Mouse (Mus musculus) urinary bladder, adult 2 months (tissue): ENCODE data around the gene Thsd4. TPM values are rescaled to one million over a fixed set of nuclear protein-coding genes. Genes with fewer than 3 reads are reported as not detected.

ENCODE experiments used
- DNase-seq: peaks from one replicate; pipeline ENCODE4 v3.0.0; 2022; ENCODE audit warnings: low spot score
- polyA plus RNA-seq: library from polyadenylated mRNA; depleted of rRNA; stranded (reverse); fragments of >200 nt; gene quantifications from 2 replicates; pipeline ENCODE4 v1.2.3, GENCODE M21; 2012

Thsd4 gene
- polyA plus RNA-seq, 1 experiment, result 19.5 TPM

DNA sequence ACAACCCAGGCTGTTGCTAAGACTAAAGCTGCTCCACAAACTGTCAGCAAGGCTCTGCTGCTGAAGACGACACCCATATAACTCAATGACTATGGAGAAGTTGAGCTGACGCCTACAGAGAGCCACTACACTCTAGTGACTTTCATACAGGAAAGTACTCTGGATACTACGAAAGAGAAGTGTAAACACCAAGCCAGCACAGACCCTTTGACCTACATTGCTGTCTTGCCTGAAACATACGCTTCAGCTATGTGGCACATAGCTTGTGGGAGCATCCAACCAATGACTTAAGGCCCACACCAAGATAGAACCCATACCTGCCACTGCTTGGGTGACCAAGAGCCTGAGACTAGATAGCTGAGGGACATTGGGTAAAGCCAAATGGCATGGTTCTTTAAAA lies 141.3 kb downstream of the Thsd4 start:
- no peak for DNase-seq

DNA sequence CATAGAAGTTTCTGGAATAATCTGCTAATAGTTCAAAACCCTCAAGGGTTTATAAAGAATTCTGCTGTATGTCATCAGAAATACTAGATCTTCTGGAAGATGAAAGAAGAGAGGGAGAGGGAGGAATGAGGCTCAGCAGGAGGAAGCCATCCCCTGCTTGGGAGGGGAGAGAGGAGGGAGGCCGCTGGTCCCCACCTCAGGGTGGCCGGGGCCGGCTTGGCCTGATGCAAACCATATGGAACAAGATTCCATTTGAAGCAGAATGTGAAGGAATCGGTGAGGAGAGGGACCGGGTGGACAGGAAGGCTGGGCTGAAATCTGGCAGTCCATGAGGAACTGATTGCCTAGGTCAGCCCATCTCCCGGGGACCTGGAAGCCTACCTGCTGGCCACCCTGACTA lies 143.6 kb downstream of the Thsd4 start:
- no peak for DNase-seq

DNA sequence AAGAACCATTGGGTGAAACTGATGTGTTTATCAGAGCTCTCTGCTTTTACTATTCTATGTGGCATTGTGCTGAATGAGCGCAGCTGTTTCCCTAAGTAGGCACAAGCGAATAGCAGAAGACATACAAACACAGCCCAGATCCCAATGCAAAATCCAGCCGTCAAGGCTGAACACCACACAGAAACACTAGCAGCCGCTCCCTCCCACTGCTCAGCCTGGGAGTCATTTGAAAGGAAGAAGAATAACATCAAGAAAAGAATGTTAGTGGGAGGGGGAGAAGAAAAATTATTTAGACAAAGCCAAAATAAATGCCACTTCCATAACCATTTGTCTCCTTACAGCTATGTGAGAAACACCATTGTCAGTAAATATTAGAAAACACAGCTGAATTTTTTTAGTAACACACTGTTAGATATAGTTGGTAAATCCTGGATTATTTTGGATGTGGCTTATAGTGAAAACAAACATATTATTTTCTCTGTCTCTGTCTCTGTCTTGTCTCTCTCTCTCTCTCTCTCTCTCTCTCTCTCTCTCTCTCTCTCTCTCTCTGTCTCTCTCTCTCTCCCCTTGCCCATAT lies 148.6 kb downstream of the Thsd4 start:
- no peak for DNase-seq

DNA sequence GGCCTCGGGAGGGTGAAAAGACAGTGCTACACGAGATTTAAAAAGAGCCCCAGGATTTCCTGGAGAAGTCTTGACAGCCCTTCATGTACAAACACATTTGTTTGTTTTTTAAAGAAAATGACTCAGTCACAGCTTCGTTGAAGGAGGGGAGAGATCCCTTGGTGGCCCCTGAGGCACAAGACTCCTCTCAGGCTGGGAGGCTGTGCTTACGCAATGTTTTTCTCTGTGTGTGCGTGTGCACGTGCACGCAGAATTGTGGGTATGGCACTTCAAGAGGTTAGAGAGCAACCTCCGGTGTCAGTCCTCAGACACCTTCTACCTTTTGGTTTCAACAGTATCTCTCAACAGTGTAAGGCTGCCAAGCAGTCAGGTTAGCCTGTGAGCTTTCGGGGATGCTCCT lies 153.3 kb downstream of the Thsd4 start:
- no peak for DNase-seq

DNA sequence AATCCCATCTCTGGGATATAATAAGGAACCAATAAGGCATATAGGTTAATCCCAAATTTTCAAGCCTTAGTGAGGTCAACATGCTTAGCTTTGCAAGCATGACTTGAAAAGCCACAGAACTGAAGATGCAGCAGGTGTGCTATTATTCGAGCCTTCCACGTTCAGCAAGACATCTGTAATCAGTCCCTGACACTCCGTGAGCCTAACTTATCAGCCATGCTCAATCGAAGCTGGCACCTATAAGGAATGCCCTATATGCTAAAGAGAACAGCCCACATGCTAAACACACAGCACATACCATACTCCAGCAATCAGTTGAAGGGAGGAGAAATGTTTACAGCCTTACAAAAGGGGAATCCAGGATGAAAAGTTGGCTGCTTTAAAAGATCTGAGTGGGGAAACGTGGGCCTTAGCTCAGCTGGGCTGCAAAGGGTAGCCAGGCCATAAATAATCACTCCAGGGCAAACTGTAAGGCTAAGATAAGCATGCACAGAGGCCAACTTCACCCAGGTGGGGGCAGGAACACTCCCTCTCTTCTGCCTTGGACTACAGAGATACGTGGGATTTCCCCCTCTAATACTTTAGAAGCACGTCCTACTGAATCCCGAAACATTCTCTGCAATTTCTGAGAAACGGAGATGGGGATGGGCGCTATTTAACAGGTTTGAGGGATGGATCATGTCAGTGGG lies 154.1 kb downstream of the Thsd4 start:
- DNase-seq, result no peak

DNA sequence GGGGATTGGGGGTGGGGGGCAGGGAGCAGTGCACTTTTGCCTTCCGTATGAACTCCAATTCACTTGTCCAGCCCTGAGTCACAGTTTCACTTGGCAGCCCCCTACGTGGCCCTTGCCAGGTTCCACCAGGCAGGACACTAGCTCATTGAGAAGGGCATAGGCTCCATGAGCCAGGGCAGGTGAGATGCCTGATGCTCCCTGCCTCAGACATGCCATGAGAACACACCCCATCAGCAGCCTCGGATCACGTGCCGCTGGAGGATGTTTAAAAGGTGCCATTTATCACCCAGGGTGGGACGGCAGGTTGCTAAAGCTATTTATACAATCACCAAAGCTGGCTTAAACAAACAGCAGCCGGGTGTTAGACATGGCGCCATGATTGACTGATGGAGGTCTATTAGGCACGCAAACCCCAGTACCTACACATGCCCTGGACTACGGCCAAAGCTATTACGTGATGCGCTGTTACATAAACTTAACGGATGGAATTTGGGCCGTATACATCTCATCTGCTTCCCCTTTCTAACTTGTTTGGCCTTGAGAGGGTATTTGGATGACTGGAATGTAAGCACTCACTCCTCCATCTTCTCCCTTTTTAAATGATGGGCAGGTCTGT lies 157.6 kb downstream of the Thsd4 start:
- DNase-seq, result no peak

DNA sequence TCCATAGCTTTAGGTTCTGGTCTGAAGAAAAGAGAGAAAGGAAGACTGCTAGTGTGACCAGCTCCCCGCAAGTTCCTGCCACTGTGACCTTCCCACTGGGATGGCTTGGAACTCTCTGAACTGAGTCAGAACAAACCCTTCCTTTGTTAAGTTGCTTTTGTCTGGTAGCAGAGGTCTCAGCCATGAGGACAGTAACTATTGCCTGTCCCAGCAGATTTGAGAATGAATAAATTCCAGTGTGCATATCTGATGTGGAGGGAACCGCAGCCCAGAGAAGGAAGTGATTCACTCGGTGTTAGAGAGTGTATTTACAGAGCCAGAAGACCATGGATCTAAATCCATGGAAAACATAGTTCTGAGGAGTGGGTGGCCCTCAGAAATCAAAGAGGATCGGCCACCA lies 169.5 kb downstream of the Thsd4 start:
- no peak for DNase-seq

DNA sequence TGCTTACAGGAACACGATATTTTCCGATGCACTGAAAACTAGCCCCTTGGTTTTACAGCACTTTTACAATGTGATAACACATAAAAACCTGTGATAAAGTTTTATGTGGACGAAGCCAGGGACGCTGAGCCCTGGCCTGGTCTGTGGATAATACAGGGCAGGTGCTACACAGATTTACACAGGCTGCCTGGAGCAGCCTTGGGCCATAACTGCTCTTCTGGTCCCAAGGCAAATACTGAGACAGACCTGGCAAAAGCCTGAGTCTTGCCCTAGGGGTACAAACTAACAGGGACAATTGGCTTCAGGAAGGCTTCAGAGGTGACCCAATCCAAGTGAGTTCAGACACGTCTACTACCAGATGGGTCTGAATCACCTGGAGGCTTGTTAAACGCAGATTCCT lies 170.7 kb downstream of the Thsd4 start:
- no peak for DNase-seq

DNA sequence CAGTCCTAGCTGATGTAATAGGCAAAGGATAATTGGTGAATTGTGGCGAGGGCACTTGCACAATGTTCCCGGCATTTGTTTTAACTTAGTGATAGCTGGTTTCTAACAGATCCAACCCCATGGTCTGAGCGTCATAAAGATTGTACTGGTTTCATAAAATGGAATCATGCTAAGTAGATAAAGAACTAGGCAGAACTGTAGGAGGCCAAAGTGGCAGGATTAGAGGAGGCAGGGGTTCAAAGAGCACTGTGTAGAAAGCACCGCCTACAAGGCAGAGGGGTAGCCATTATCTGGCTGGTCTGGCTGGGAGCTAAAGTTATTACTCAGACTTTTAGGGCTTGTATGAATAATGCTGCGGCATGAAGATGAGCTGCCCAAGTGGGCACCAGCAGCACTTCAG lies 185.7 kb downstream of the Thsd4 start:
- DNase-seq, result no peak

DNA sequence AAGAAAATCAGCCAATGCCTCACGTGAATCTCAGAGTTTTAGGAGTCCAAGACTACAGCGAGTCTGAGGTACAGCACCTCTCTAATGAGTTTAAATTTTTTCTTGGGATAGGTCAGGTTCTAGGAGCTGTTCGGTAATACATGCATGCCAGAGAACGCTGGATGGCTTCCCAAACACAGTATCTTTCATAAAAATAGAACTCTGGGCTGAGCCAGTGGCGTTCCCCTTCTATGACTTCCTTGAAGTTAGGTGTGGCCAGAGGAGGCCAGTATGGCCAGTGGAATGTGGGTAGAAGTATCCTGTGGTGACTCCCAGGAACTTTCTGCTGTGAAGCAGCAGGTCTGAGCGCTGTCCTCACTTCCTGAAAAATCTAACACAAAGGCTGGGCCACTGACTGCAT lies 186.4 kb downstream of the Thsd4 start:
- no peak for DNase-seq

DNA sequence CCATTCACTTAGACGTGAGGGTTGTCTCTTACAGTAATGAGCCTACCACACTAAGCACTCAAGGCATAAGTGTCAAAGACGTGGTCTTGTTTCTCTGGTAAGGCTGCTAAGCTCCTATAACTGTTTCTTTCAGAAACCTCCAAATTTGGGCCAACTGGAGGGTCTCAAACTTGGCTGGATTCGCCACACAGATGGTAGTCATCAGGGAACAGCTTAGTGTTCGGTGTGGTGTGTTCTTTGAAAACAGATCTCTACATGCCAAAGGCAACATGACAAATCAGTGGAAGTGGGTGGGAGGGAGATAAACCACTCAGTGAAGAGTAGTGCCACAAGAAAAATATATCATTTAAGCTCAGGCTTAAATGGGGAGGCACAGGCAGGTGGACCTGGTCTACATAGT lies 191.9 kb downstream of the Thsd4 start:
- DNase-seq, result no peak

DNA sequence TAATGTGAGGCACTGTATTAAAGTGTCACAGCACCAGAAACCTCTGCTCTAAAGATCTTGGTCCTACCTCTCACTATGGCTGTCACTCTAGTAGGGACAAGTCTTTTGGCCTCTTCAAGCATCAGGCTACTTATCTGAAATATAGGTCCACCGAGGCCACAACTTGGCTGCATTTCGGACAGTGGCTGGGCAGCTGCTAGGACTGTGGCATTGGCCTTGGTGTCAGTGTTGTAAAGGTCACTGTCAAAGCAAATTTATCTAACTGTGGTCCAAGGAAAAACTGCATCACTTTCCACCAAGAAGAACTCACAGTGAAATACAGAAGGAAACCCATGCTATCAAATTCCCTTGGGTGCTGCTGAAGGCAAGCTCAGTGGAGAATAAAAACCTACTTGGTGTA lies 197.1 kb downstream of the Thsd4 start:
- DNase-seq, result no peak

DNA sequence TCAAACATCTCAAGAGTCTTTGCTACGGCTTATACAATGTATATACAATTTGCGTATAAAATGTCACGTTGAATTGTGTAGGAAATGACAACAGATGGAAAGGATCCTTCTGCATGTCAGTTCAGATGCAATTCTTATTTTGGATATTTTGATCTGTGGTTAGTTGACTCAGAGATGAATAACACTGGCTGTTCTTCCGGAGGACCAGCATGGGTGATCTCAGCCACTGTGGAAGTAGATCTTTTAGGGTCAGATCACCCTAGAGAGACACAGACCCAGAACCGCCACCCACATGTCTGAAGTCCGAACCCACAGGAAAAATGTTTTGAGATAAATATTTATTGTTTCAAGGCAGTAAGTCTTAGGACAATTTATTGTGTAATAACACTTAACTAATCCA lies 198.4 kb downstream of the Thsd4 start:
- no peak for DNase-seq

DNA sequence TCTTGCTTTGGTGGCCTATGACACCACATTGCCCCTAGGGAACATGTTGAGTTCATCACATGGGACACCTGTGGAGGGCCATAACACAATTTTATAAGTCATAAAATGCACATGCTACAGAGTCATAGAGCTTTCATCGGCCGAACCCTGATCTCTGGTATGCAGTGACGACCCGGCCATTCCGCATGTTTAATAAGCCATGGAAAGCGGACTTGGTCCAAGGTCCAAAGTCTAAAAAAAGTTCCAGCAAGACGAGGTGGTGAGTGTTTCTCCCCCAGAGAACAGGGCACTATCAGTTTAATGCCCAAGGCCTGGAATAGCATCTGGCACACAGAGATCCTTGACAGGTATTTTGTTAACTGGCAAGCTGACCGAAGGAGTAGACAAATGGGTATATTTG lies 204.6 kb downstream of the Thsd4 start:
- no peak for DNase-seq

DNA sequence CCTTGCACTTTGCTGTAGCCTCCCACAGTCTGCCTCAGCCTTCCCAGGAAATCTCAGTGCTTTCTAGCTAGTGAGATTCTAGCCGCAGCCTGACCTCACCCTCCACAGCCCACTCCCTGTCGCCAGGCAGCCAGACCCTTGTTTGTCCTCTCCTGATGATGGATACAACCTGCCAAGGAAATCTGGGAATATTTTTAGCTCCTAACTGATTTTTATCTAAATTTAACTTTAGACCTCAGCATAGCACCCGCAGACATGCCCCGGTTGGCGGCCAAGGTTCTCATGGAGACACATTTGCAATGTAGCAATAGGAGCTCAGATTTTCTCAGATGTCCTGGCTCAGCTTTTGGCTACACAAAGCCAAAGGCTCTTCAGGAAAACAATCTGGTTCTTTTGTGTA lies 205.3 kb downstream of the Thsd4 start:
- DNase-seq, result no peak

DNA sequence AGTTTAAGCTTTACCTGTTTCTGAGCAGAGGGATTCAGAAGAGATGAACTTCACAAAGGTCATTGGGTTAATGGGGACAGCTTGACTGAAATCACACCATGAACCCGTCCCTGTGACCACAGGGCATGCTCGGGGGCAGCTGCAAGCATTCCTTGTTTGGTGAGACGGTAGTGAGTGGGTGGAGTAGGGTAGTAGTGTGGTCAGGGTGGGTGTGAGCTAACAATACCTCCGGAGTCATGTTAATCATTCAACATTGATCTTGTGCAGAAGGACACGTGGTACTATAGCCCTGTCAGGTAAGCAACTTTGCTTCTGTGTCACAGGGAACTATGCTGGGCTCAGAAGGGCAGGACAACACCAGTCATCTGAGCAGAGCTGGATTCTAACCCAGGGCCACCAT lies 206.3 kb downstream of the Thsd4 start:
- DNase-seq, result no peak

DNA sequence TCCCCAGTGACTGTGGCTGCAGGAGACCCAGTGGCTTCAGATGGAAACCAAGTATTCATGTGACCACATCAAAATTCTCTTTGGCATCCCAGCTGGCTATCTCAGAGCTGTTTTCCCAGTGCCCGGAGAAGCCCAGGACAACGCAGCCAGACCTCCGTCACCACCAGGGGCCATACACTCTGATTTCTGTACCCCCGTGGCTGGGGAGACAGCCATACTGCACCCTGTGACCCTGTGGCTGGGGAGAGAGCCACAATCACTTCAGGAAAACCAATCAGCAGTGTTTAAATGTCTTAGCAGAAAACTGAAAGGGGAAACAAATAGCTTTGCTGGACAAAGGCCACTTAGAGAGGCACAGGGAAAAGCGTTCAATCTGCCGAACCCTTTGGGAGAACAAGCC lies 208.2 kb downstream of the Thsd4 start:
- no peak for DNase-seq

DNA sequence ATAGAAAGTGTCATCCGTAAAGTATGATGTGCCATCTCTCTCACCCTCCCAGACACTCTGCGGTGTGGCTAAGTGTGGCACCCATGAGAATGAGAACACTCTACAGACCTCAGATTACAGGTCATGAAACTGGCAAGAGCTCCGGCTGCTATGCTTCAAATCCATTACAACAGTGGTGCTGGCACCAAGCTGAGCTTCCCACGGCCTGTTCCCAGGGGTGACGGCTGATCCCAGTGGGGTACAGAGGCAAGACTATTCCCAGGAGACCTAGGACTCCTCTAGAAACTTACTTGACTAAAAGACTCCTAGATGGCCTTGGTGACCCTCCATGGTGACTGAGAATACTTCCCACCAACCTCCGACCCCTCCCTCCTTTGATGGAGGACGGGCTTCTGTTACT lies 209.2 kb downstream of the Thsd4 start:
- no peak for DNase-seq

DNA sequence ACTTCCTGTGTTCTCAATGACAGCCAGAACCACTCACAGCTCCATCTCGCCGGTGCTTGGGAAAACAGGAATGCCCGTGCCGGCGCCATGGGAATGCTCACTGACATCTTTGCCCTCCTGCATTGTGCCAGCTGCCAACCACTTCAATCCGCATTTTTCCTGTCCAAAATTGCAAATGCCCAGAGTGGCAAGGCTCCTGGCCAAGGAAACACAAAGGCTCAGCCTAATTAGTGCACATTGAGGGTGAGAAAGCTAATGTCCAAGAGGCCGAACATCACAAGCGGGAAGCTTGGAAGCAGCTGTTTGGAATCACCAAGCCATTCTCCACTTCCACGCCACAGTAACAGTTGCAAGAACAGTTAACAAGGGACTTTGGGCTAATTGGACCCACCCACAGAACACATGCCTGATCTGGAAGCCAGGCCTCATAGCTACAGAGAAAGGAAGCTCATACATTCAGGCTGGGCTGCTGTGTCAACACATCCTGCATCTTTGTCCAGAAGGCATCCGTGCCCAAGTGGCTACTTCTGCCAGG lies 210.2 kb downstream of the Thsd4 start:
- no peak for DNase-seq

DNA sequence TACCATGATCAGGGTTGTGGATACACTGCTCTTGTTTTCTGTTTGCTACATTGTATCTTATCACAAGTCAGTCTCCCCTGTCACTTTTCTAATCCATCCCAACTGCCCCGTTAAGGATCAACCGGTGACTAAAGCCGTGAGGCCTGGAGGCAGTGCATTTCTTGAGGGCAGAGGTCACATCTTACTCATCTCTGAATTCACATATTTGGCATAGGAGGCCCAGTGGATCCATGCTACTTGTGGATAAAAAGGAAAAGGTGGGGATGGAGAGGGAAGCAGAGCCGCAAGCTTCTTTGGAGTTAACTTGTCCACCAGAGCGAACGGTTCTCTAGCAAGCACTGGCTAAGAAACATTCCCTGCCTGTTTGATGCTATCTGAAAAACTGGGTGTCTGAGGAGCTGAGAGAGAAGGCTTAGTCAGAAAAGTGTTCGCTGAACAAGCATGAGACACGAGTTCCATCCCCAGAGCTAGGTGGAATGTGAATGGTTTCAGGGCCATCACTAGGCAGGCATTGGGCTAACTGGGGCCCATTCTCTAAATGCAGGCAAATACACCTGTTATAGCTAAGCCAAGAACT lies 211.0 kb downstream of the Thsd4 start:
- DNase-seq, result no peak

DNA sequence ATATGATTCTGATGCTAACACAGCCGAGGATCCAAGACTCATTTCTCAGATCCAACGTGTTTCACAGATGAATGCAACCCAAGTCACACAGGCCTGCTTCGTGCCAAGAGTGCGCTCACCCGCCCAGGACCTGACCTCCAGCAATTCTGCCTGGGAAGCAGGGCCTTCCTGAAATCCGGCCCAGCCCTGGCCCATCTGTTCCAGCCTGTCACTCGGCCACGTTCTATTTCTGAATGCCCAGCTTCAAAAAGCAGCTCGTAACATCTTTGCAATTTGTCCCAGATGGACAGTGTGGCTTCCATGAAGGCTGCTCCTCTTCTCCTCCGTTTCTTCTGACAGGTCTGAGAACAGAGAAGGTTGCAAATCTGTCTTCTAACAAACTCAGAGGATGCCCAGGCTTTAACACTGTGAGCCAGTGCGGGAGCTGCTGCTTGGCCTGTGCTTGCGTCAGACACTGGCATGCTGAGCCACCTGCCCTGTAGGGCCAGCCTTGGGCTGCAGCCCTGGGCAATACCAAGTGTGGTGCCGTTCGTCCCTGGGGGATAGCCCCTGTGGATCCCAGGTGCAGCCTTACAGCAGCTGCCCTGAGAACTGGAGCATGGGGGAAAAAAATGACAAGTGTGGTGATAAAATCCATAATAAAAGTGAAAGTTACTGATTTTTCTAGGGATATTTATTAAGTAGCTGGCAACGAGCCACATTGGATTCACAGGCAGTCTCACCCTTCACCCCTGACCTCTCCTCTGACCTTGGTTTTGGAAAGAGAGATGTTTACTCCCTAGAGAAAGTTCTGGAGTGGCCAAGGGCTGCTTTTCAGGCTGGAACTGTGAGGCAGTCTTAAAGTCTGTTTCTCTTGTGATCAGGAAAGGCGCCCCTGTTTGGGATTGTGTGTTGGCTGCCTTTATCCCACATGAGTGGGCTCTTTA lies 211.8 kb downstream of the Thsd4 start:
- no peak for DNase-seq

DNA sequence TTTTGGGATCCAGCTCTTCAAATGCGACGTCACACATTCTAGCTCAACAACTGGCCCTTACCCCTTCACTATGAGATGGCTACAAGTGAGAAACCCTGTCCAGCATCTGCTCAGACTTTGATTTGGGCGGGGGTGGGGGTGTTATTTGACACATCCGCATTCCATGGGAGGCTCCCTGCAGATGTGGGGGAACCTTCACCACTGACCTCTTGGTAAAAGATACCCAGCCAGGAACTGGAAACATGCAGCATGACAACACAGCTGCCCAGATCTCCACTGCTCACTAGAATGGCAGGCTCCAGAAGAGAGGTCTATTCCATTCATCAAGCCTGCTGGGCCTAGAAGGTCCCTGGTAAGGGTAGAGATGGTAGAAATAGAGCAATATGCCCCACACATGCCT lies 213.7 kb downstream of the Thsd4 start:
- DNase-seq, result no peak
